Mouse (Mus musculus): ENCODE data around the gene Zswim8.
A peak's percentile ranks its signal among the peaks of the same experiment; 100 is the strongest.

The Zswim8 gene

GRCm38 (mm10) chr14:20707201-20708190 is at the start of gene Zswim8:
Gene Zswim8, plus strand, starts transcription at chr14:20707552.
- DNase-seq = peak; percentile 91

- peak in 1 of 2 experiments; percentile 40 for DNase-seq
Observed at GRCm38 (mm10) chr14:20658326-20658725, 49.0 kb upstream of the Zswim8 start.

- no peak for DNase-seq
Observed at GRCm38 (mm10) chr14:20658902-20659301, 48.5 kb upstream of the Zswim8 start.

- no peak for DNase-seq
Observed at GRCm38 (mm10) chr14:20659687-20660086, 47.7 kb upstream of the Zswim8 start.

GRCm38 (mm10) chr14:20660827-20661660 is 46.3 kb upstream of the Zswim8 start:
- peak; percentile 91 to 94 for DNase-seq

- peak; percentile 16 to 30 for DNase-seq
Observed at GRCm38 (mm10) chr14:20661661-20662331, 45.6 kb upstream of the Zswim8 start.

GRCm38 (mm10) chr14:20662740-20663139 is 44.6 kb upstream of the Zswim8 start:
- DNase-seq = no peak

- DNase-seq = no peak
Observed at GRCm38 (mm10) chr14:20663601-20664000, 43.8 kb upstream of the Zswim8 start.

GRCm38 (mm10) chr14:20664436-20664835 is 42.9 kb upstream of the Zswim8 start:
- DNase-seq = no peak

- no peak for DNase-seq
Observed at GRCm38 (mm10) chr14:20667469-20667868, 39.9 kb upstream of the Zswim8 start.

- DNase-seq = no peak
Observed at GRCm38 (mm10) chr14:20668154-20668810, 39.1 kb upstream of the Zswim8 start, which contains the start of gene Synpo2l. Gene Synpo2l, minus strand, starts transcription at chr14:20668354.

- peak; percentile 32 to 35 for DNase-seq
Observed at GRCm38 (mm10) chr14:20672990-20673389, 34.4 kb upstream of the Zswim8 start.

- peak in 1 of 2 experiments; percentile 30 for DNase-seq
Observed at GRCm38 (mm10) chr14:20673735-20674063, 33.7 kb upstream of the Zswim8 start.

- peak; percentile 99 for DNase-seq
Observed at GRCm38 (mm10) chr14:20674064-20674833, 33.1 kb upstream of the Zswim8 start, which contains the start of gene Sec24c. Gene Sec24c, plus strand, starts transcription at chr14:20674308.

GRCm38 (mm10) chr14:20677906-20678305 is 29.4 kb upstream of the Zswim8 start:
- no peak for DNase-seq

- DNase-seq = no peak
Observed at GRCm38 (mm10) chr14:20681742-20682141, 25.6 kb upstream of the Zswim8 start.

GRCm38 (mm10) chr14:20682498-20682897 is 24.9 kb upstream of the Zswim8 start:
- DNase-seq = no peak

GRCm38 (mm10) chr14:20686576-20686975 is 20.8 kb upstream of the Zswim8 start:
- no peak for DNase-seq

GRCm38 (mm10) chr14:20689009-20689408 is 18.3 kb upstream of the Zswim8 start:
- no peak for DNase-seq

GRCm38 (mm10) chr14:20691772-20692171 is 15.6 kb upstream of the Zswim8 start:
- no peak for DNase-seq

- no peak for DNase-seq
Observed at GRCm38 (mm10) chr14:20693589-20694101, 13.7 kb upstream of the Zswim8 start.
